Mouse (Mus musculus) lung, postnatal 25 days (tissue): ENCODE results near the gene Rpl7a.

Experiments used
- DNase-seq: peaks from one replicate; pipeline ENCODE4 v3.0.0; 2022; ENCODE audit warnings: low spot score

Gene Rpl7a

GRCm38 (mm10) chr2:26914148-26914941 lies 3.8 kb downstream of the Rpl7a start:
- no peak for DNase-seq

GRCm38 (mm10) chr2:26915927-26916728 lies 5.6 kb downstream of the Rpl7a start, which contains the start of the genes Surf2 and Surf1:
Gene Surf2, plus strand, starts transcription at chr2:26916367.
Gene Surf1, minus strand, starts transcription at chr2:26916530.
- peak; percentile 83 for DNase-seq

- no peak for DNase-seq
These were observed 6.2 kb downstream of the Rpl7a start for GRCm38 (mm10) chr2:26916738-26917137.

GRCm38 (mm10) chr2:26919684-26920083 lies 9.1 kb downstream of the Rpl7a start:
- no peak for DNase-seq

GRCm38 (mm10) chr2:26920190-26920855 lies 9.8 kb downstream of the Rpl7a start:
- no peak for DNase-seq

- no peak for DNase-seq
These were observed 11.2 kb downstream of the Rpl7a start for GRCm38 (mm10) chr2:26921784-26922183.

- no peak for DNase-seq
These were observed 17.3 kb downstream of the Rpl7a start for GRCm38 (mm10) chr2:26927745-26928476.

GRCm38 (mm10) chr2:26930390-26930789 lies 19.8 kb downstream of the Rpl7a start:
- DNase-seq: peak; percentile 77

- peak; percentile 9 for DNase-seq
These were observed 22.1 kb downstream of the Rpl7a start for GRCm38 (mm10) chr2:26932473-26933303.

- DNase-seq: peak; percentile 95
These were observed 22.9 kb downstream of the Rpl7a start, which contains the start of the genes Surf4 and Stkld1 for GRCm38 (mm10) chr2:26933304-26934055. Gene Surf4, minus strand, starts transcription at chr2:26933928. Gene Stkld1, plus strand, starts transcription at chr2:26934047.

- no peak for DNase-seq
These were observed 24.7 kb downstream of the Rpl7a start for GRCm38 (mm10) chr2:26935286-26935685.

GRCm38 (mm10) chr2:26936425-26936824 lies 25.9 kb downstream of the Rpl7a start:
- no peak for DNase-seq

GRCm38 (mm10) chr2:26941539-26941938 lies 31.0 kb downstream of the Rpl7a start:
- DNase-seq: peak; percentile 59

- DNase-seq: no peak
These were observed 32.7 kb downstream of the Rpl7a start for GRCm38 (mm10) chr2:26943253-26943652.

- DNase-seq: no peak
These were observed 39.8 kb downstream of the Rpl7a start for GRCm38 (mm10) chr2:26950411-26950810.

- DNase-seq: no peak
These were observed 40.9 kb downstream of the Rpl7a start for GRCm38 (mm10) chr2:26951346-26951905.

GRCm38 (mm10) chr2:26952193-26952592 lies 41.6 kb downstream of the Rpl7a start:
- DNase-seq: no peak

GRCm38 (mm10) chr2:26952866-26953265 lies 42.3 kb downstream of the Rpl7a start:
- no peak for DNase-seq

GRCm38 (mm10) chr2:26954735-26955395 lies 44.3 kb downstream of the Rpl7a start:
- peak; percentile 52 for DNase-seq
